Mouse (Mus musculus): ENCODE measurements around the gene Amn.

DNA sequence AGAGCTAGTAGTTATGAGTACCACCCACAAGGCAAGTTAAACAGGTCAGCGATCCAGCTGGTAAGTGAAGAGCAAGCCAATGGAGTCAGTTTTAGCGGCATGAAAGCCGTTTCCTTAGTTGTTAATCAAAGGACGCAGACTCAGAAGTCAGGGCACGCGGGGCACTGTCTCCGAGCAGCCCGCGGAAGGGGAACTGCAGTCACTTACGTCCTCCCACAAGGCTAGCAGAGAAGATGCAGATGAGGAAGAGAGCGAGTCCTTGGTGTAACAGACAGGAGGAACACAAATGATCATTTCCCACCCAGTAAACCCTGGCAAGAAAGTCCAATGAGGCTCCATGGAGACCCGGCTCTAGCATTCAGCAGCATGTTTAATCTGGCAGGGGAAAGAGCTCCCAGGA lies 38.4 kb downstream of the Amn start:
- TF ChIP-seq POLR2A (IDR thresholded peaks at IDR 0.05; ENCODE audit: control insufficient read depth, extremely low read depth, insufficient read depth, low read length, poor library complexity) (no peak), CTCF (IDR thresholded peaks at IDR 0.05; ENCODE audit: borderline replicate concordance, control insufficient read depth, extremely low read depth, insufficient read depth, low read length, poor library complexity) (no peak)

All from thymus, adult 2 months (tissue).